Comparison of ENCODE assay signal across 8 mouse cellular contexts in genomic region chr10:85128453-85128852, GRCm38 (mm10). TPM values are rescaled to one million over a fixed set of nuclear protein-coding genes. Genes with fewer than 3 reads are reported as not detected.
DNase-seq lines count a peak whose midpoint lies in the region; ATAC-seq and TF ChIP-seq lines count a peak whose summit lies in the region.

No protein-coding gene starts in this region.

- 22% methylated on average over 7 of the region's 7 CpGs for WGBS in embryonic facial prominence, embryonic 14.5 days
- WGBS in hindbrain, postnatal 0 days: 24% methylated on average over 7 of the region's 7 CpGs
- 12% methylated on average over 7 of the region's 7 CpGs for WGBS in liver, embryonic 13.5 days (ENCODE audit: insufficient replicate concordance)

- no peaks in the 10 kb centered on the region for H3K9me3 ChIP-seq in embryonic facial prominence, embryonic 14.5 days (ENCODE audit: control insufficient read depth, low read length)
- H3K9me3 ChIP-seq in hindbrain, postnatal 0 days (ENCODE audit: low read length): no peaks in the 10 kb centered on the region
- H3K9me3 ChIP-seq in liver, embryonic 13.5 days (replicated peaks): no peaks in the 10 kb centered on the region

- H3K4me3 ChIP-seq in layer of hippocampus, adult 2 months: peak overlapping the region; percentile 92
- H3K4me3 ChIP-seq in embryonic facial prominence, embryonic 14.5 days (ENCODE audit: low read depth, low read length): peak overlapping the region; percentile 49
- peak overlapping the region; percentile 67 for H3K4me3 ChIP-seq in hindbrain, postnatal 0 days (ENCODE audit: low read length)
- H3K4me3 ChIP-seq in liver, embryonic 13.5 days (replicated peaks): peak overlapping the region; percentile 75

- no peak for TF ChIP-seq CTCF in layer of hippocampus, adult 2 months (conservative IDR thresholded peaks at IDR 0.05)
- no peak for TF ChIP-seq CTCF in hindbrain, postnatal 0 days (IDR thresholded peaks at IDR 0.05; ENCODE audit: low read depth)

- H3K9ac ChIP-seq in embryonic facial prominence, embryonic 14.5 days (ENCODE audit: low read depth, low read length): peak overlapping the region; percentile 26; the same call in 1 of the 2 replicates
- peak overlapping the region; percentile 40 for H3K9ac ChIP-seq in hindbrain, postnatal 0 days (replicated peaks; ENCODE audit: low read length)
- peak overlapping the region; percentile 77 for H3K9ac ChIP-seq in liver, embryonic 13.5 days

- H3K27me3 ChIP-seq in embryonic facial prominence, embryonic 14.5 days (replicated peaks; ENCODE audit: control insufficient read depth, insufficient read depth, low read length): no peaks in the 10 kb centered on the region
- H3K27me3 ChIP-seq in hindbrain, postnatal 0 days (ENCODE audit: insufficient read depth, low read length): no peaks in the 10 kb centered on the region
- no peaks in the 10 kb centered on the region for H3K27me3 ChIP-seq in liver, embryonic 13.5 days

- H3K27ac ChIP-seq in layer of hippocampus, adult 2 months: peak overlapping the region; percentile 49
- no peak overlapping the region; the same call in 1 of the 2 replicates for H3K27ac ChIP-seq in embryonic facial prominence, embryonic 14.5 days (replicated peaks; ENCODE audit: low read depth, low read length)
- H3K27ac ChIP-seq in hindbrain, postnatal 0 days: no peak overlapping the region
- H3K27ac ChIP-seq in liver, embryonic 13.5 days: no peak overlapping the region

- H3K4me2 ChIP-seq in embryonic facial prominence, embryonic 14.5 days (ENCODE audit: low read depth, low read length): peak overlapping the region; percentile 54
- H3K4me2 ChIP-seq in hindbrain, postnatal 0 days (ENCODE audit: low read depth, low read length): peak overlapping the region; percentile 69
- peak overlapping the region; percentile 73 for H3K4me2 ChIP-seq in liver, embryonic 13.5 days

- no peak for DNase-seq in layer of hippocampus, adult 2 months (ENCODE audit: low spot score in 2 of 2)
- DNase-seq in layer of hippocampus, adult 9-10 months (ENCODE audit: low spot score): no peak
- peak; percentile 43 for DNase-seq in embryonic facial prominence, embryonic 14.5 days (ENCODE audit: low spot score)
- DNase-seq in hindbrain, postnatal 0 days (ENCODE audit: low spot score): peak; percentile 19
- DNase-seq in liver, embryonic 13.5 days: peak; percentile 13
- DNase-seq in natural killer cell, adult 2 months (ENCODE audit: low spot score in 2 of 2): peak; percentile 18 to 63
- DNase-seq in gastrocnemius, postnatal 25 days: no peak
- no peak for DNase-seq in right cerebral cortex, postnatal 14 days

- peaks cover 24% of the 10 kb centered on the region for H3K36me3 ChIP-seq in embryonic facial prominence, embryonic 14.5 days (ENCODE audit: control insufficient read depth, insufficient read depth, low read length)
- H3K36me3 ChIP-seq in hindbrain, postnatal 0 days (ENCODE audit: insufficient read depth, low read length): peaks cover 18% of the 10 kb centered on the region; the same call in 1 of the 2 replicates
- 0 out of 2 replicates have a peak, but pooled peaks cover 4% of the 10 kb centered on the region for H3K36me3 ChIP-seq in liver, embryonic 13.5 days

- peaks cover 5% of the 10 kb centered on the region; the same call in 1 of the 2 replicates for H3K4me1 ChIP-seq in embryonic facial prominence, embryonic 14.5 days (ENCODE audit: control insufficient read depth, insufficient read depth, low read length)
- peaks cover 12% of the 10 kb centered on the region for H3K4me1 ChIP-seq in hindbrain, postnatal 0 days (ENCODE audit: insufficient read depth, low read length)
- peaks cover 25% of the 10 kb centered on the region for H3K4me1 ChIP-seq in liver, embryonic 13.5 days (replicated peaks)

- ATAC-seq in embryonic facial prominence, embryonic 14.5 days (ENCODE audit: low read depth): peak; percentile 30; the same call in 1 of the 2 replicates
- ATAC-seq in hindbrain, postnatal 0 days: no peak; the same call in 1 of the 2 replicates
- no peak for ATAC-seq in liver, embryonic 13.5 days (ENCODE audit: low read depth)

RNA-seq across cellular contexts. Expression of gene Mterf2, which starts 0.6 kb away (rescaled TPM):
- 10 to 100 TPM; 18.9 to 22.8 TPM for total RNA-seq in layer of hippocampus, adult 2 months (2021)
- polyA plus RNA-seq in embryonic facial prominence, embryonic 14.5 days (2014; fragmentation: Nextera tagmentation; extraction: Ambion mirVana): 19.0 and 20.0 TPM in 2 replicates
- total RNA-seq in hindbrain, postnatal 0 days (2014; rRNA removed): 9.8 and 16.3 TPM in 2 replicates
- polyA plus RNA-seq in hindbrain, postnatal 0 days (2015; fragmentation: Nextera tagmentation; extraction: Ambion mirVana): 20.0 and 22.8 TPM in 2 replicates
- 6.0 and 7.6 TPM in 2 replicates for polyA plus RNA-seq in liver, embryonic 13.5 days (2015; fragmentation: Nextera tagmentation; extraction: Ambion mirVana)
- total RNA-seq in gastrocnemius, postnatal 25 days (2021): 10 to 100 TPM; 10.4 to 12.9 TPM

RNA-seq across cellular contexts. Expression of gene Tmem263, which starts 26.0 kb away (rescaled TPM):
- 10 to 100 TPM; 27.8 to 30.1 TPM for total RNA-seq in layer of hippocampus, adult 2 months (2021)
- 80.0 and 80.6 TPM in 2 replicates for polyA plus RNA-seq in embryonic facial prominence, embryonic 14.5 days (2014; fragmentation: Nextera tagmentation; extraction: Ambion mirVana)
- total RNA-seq in hindbrain, postnatal 0 days (2014; rRNA removed): 20.4 and 21.1 TPM in 2 replicates
- 46.9 and 48.6 TPM in 2 replicates for polyA plus RNA-seq in hindbrain, postnatal 0 days (2015; fragmentation: Nextera tagmentation; extraction: Ambion mirVana)
- polyA plus RNA-seq in liver, embryonic 13.5 days (2015; fragmentation: Nextera tagmentation; extraction: Ambion mirVana): 17.5 and 21.1 TPM in 2 replicates
- total RNA-seq in gastrocnemius, postnatal 25 days (2021): 10 to 100 TPM in 1 of 2 experiments, 1 to 10 TPM in 1; 9.9 to 11.2 TPM

RNA-seq across cellular contexts. Expression of gene Fhl4, which starts 26.2 kb away (rescaled TPM):
- under 1 TPM; 0.87 to 0.98 TPM for total RNA-seq in layer of hippocampus, adult 2 months (2021)
- polyA plus RNA-seq in embryonic facial prominence, embryonic 14.5 days (2014; fragmentation: Nextera tagmentation; extraction: Ambion mirVana): 1.5 and 2.2 TPM in 2 replicates
- 1.2 TPM in 2 replicates for total RNA-seq in hindbrain, postnatal 0 days (2014; rRNA removed)
- 2.1 TPM in 2 replicates for polyA plus RNA-seq in hindbrain, postnatal 0 days (2015; fragmentation: Nextera tagmentation; extraction: Ambion mirVana)
- 0.35 TPM in 2 replicates for polyA plus RNA-seq in liver, embryonic 13.5 days (2015; fragmentation: Nextera tagmentation; extraction: Ambion mirVana)
- under 1 TPM; 0.13 to 0.15 TPM for total RNA-seq in gastrocnemius, postnatal 25 days (2021)

RNA-seq across cellular contexts. Expression of gene Cry1, which starts 56.4 kb away (rescaled TPM):
- 10 to 100 TPM; 12.7 to 12.9 TPM for total RNA-seq in layer of hippocampus, adult 2 months (2021)
- 29.5 and 29.6 TPM in 2 replicates for polyA plus RNA-seq in embryonic facial prominence, embryonic 14.5 days (2014; fragmentation: Nextera tagmentation; extraction: Ambion mirVana)
- total RNA-seq in hindbrain, postnatal 0 days (2014; rRNA removed): 14.6 and 16.3 TPM in 2 replicates
- 28.6 and 30.8 TPM in 2 replicates for polyA plus RNA-seq in hindbrain, postnatal 0 days (2015; fragmentation: Nextera tagmentation; extraction: Ambion mirVana)
- polyA plus RNA-seq in liver, embryonic 13.5 days (2015; fragmentation: Nextera tagmentation; extraction: Ambion mirVana): 7.6 and 8.0 TPM in 2 replicates
- total RNA-seq in gastrocnemius, postnatal 25 days (2021): 10 to 100 TPM in 1 of 2 experiments, 1 to 10 TPM in 1; 6.1 to 11.8 TPM

Comparison
In these comparisons a context has a peak if more than half of its experiments do, and no peak if none do; other contexts are left out.
1. DNase-seq: peak in embryonic facial prominence, embryonic 14.5 days (single experiment), hindbrain, postnatal 0 days (single experiment), liver, embryonic 13.5 days (single experiment) and natural killer cell, adult 2 months (2 of 2); none in layer of hippocampus, adult 2 months (0 of 2), layer of hippocampus, adult 9-10 months (single experiment), gastrocnemius, postnatal 25 days (single experiment) and right cerebral cortex, postnatal 14 days (single experiment).
2. H3K9ac ChIP-seq: peak in every context shown above with its lines; median percentile 77 in liver, embryonic 13.5 days; 40 in hindbrain, postnatal 0 days; 26 in embryonic facial prominence, embryonic 14.5 days.
3. Peak in every context shown above with its lines, with median percentiles within 50 percentile points of each other: H3K4me3 ChIP-seq and H3K4me2 ChIP-seq.